Mouse (Mus musculus): ENCODE measurements around the gene Auts2.

- TF ChIP-seq CTCF (IDR thresholded peaks at IDR 0.05; ENCODE audit: low read depth, low read length) (no peak), POLR2A (IDR thresholded peaks at IDR 0.05; ENCODE audit: borderline replicate concordance, low read depth, low read length) (no peak)
Measured at GRCm38 (mm10) chr5:132491508-132491907, 51.6 kb downstream of the Auts2 start.

Measured in bone marrow macrophage, adult 2 months (primary cell).